Mouse (Mus musculus) heart, embryonic 15.5 days (tissue): ENCODE measurements at regions not wholly inside any gene's neighbourhood (a gene's known extent, or its start where the extent isn't known, plus 50 kb on each side); places are given as distances from the start of the nearest gene placed in this dataset.
"Not testable (repeated sequence)": the region's sequence is repeated elsewhere in the genome, so short reads cannot be mapped to it uniquely, and the experiment has no call there.

Experiments used
- ATAC-seq: fragments of 200-750 bp; cut with Nextera tagmentation; replicated peaks from 2 replicates; pipeline ENCODE4 v1.8.0; 2017; ENCODE audit warnings: low read depth, moderate TSS enrichment; ENCODE audit not compliant: insufficient number of reproducible peaks, insufficient read depth, low FRiP score
- H3K27ac ChIP-seq: fragments of 300-500 bp; sonication (generic); 2 replicates; pipeline ENCODE4 v1.5.1; 2015; ENCODE audit warnings: mild to moderate bottlenecking, inconsistent platforms
- H3K27me3 ChIP-seq: fragments of 300-500 bp; sonication (generic); 2 replicates; pipeline ENCODE4 v1.6.1; 2015; ENCODE audit warnings: inconsistent platforms
- H3K36me3 ChIP-seq: fragments of 300-500 bp; sonication (generic); 2 replicates; pipeline ENCODE4 v1.6.1; 2015; ENCODE audit warnings: mild to moderate bottlenecking, inconsistent platforms
- H3K4me1 ChIP-seq: fragments of 300-500 bp; sonication (generic); replicated peaks from 2 replicates; pipeline ENCODE4 v1.6.1; 2015; ENCODE audit warnings: inconsistent platforms
- H3K4me2 ChIP-seq: fragments of 300-500 bp; sonication (generic); 2 replicates; pipeline ENCODE4 v1.6.1; 2015; ENCODE audit warnings: inconsistent platforms, mild to moderate bottlenecking, moderate library complexity
- H3K4me3 ChIP-seq: fragments of 300-500 bp; sonication (generic); 2 replicates; pipeline ENCODE4 v1.5.1; 2015; ENCODE audit warnings: mild to moderate bottlenecking, inconsistent platforms
- H3K9ac ChIP-seq: fragments of 300-500 bp; sonication (generic); 2 replicates; pipeline ENCODE4 v1.6.1; 2015; ENCODE audit warnings: mild to moderate bottlenecking, inconsistent platforms
- H3K9me3 ChIP-seq: fragments of 300-500 bp; sonication (generic); replicated peaks from 2 replicates; pipeline ENCODE4 v1.6.1; 2016; ENCODE audit warnings: inconsistent platforms
- WGBS: fragments of 180-500 bp; shearing (Covaris S2); methylation state at CpG from one replicate; pipeline ENCODE4 v1.1.7; 2015; ENCODE audit warnings: mixed read lengths; 5-methylcytosine and 5-hydroxymethylcytosine counted together

GRCm38 (mm10) chr17:13472460-13473062 lies 118.2 kb downstream of the Tcp10c start:
- Histone ChIP-seq H3K9me3 (no peaks in the 10 kb centered on the region), H3K9ac (no peak overlapping the region), H3K4me3 (no peak overlapping the region), H3K27me3 (no peaks in the 10 kb centered on the region), H3K4me2 (no peak overlapping the region), H3K4me1 (peaks cover 22% of the 10 kb centered on the region), H3K27ac (no peak overlapping the region), H3K36me3 (no peaks in the 10 kb centered on the region)
- no peak for ATAC-seq
- 13% methylated on average over 7 of the region's 7 CpGs for WGBS

DNA sequence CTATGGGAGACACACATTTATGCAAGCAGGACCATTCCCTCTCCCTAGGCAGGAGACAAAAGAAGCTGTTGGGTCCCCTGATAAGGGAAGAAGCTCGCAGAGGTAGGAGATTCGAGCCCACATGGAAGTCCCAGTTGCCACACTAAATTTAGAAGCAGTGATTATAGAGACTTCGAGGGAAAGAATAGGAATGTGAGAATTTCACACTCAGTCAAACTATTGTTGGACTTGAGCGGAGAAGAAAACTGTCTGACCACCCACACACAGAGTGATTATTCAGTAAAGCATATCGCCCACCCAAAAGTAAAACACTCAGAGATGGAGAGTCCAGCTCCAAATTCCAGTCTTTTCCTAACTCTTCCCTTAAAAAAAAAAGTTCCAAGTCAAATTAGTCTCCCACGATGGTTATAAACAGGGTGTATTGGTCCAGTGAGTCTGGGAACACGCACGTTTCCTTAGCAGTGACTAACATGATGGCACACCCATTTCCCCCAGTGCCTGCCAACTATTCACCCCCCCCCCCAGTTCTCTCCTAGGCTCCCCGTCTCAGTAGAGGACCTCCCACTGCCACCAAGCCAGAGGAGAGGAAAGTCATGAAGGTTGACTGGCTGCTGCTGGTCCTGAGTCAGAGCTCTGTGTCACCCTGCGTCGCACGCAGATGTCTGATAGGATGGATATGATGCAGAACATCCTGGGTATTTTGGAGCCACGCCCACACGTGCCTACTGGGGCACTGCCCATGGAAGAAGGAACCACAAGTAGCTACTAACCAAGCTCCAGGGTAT lies 120.1 kb downstream of the Tcp10c start:
- Histone ChIP-seq H3K27ac (peak overlapping the region; percentile 27), H3K9me3 (no peaks in the 10 kb centered on the region), H3K27me3 (no peaks in the 10 kb centered on the region), H3K36me3 (no peaks in the 10 kb centered on the region), H3K4me1 (peaks cover 30% of the 10 kb centered on the region), H3K4me3 (no peak overlapping the region), H3K4me2 (no peak overlapping the region), H3K9ac (no peak overlapping the region)
- ATAC-seq: no peak
- 47% methylated on average over 14 of the region's 14 CpGs for WGBS

DNA sequence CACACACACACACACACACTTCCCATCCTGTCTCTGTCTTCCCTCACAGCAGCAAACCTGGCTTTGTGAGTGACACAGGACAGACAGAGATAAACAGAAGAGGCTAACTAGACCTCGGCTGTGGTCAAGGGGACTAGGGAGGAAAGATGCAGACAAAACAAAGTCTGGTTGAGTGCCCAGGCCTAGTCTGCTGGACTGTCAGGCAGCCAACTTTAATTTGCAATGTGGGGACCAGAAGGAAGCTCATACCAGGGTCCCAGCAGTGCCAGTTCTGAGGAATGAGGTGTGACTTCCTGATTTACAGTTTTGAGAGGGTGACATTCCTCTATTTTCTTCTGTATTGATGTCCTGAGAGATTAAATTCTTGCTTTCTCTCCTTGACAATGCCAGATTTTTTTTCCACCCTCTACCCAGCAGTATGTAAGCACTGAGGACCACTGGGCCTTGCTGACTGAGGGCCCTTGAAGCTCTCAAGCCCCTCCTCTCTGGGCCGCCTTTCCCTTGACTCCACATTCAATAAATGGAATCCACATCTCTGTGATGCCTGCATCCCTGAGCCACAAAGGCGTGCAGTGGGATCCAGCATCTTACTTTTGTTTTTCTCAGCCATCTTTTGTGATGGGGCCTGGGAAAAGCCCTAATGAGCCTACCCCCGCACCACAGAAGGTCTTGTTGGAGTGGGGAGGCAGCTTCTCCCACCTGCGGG lies 124.6 kb downstream of the Tcp10c start:
- H3K4me1 ChIP-seq: peaks cover 37% of the 10 kb centered on the region
- H3K27me3 ChIP-seq: no peaks in the 10 kb centered on the region
- H3K9ac ChIP-seq: no peak overlapping the region
- ATAC-seq: no peak
- no peak overlapping the region for H3K4me3 ChIP-seq
- no peak overlapping the region for H3K4me2 ChIP-seq
- 36% methylated on average over 5 of the region's 5 CpGs for WGBS
- H3K9me3 ChIP-seq: no peaks in the 10 kb centered on the region
- H3K36me3 ChIP-seq: no peaks in the 10 kb centered on the region
- peak overlapping the region; percentile 48 for H3K27ac ChIP-seq

- no peaks in the 10 kb centered on the region for H3K27me3 ChIP-seq
- H3K4me3 ChIP-seq: no peak overlapping the region
- H3K36me3 ChIP-seq: no peaks in the 10 kb centered on the region
- H3K27ac ChIP-seq: peak overlapping the region; percentile 48
- 39% methylated on average over 12 of the region's 12 CpGs for WGBS
- H3K9me3 ChIP-seq: no peaks in the 10 kb centered on the region
- peaks cover 31% of the 10 kb centered on the region for H3K4me1 ChIP-seq
- no peak overlapping the region for H3K9ac ChIP-seq
- no peak for ATAC-seq
- H3K4me2 ChIP-seq: no peak overlapping the region
Observed at GRCm38 (mm10) chr17:13479572-13480063, 125.2 kb downstream of the Tcp10c start.

DNA sequence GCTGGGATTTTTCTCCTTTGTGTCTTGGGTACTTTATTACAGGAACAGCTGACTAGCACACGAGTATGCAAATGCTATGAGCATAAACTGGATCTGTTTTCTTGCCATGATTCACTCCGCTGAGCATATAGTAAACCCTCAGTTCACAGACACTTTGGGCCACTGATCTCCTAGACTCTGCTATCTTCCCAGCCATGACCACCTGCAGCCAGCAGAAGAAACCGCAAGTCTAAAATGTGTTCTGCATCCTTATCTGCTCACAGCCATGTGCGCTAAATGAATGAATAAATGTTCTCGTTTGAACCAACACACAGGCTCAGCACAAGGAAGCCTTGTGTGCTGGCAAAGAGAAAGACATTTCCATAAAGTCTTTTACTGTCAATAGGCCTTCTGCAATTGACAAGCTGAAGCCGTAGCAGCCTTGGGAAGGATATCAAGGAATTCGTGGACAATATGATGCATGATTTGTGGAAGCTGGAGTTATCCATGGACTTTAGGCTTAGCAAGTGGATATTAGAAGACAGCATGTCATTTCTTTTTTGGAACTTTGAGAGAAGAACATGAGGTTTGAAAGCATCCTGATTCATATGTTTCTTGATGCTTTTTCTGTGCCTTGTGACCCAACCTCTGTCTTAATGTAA lies 127.2 kb downstream of the Tcp10c start:
- H3K27ac ChIP-seq: no peak overlapping the region
- no peak overlapping the region for H3K4me3 ChIP-seq
- H3K36me3 ChIP-seq: no peaks in the 10 kb centered on the region
- H3K4me1 ChIP-seq: peaks cover 26% of the 10 kb centered on the region
- no peak overlapping the region for H3K4me2 ChIP-seq
- WGBS: 70% methylated on average over 7 of the region's 7 CpGs
- H3K9me3 ChIP-seq: no peaks in the 10 kb centered on the region
- no peaks in the 10 kb centered on the region for H3K27me3 ChIP-seq
- no peak overlapping the region for H3K9ac ChIP-seq
- ATAC-seq: no peak

DNA sequence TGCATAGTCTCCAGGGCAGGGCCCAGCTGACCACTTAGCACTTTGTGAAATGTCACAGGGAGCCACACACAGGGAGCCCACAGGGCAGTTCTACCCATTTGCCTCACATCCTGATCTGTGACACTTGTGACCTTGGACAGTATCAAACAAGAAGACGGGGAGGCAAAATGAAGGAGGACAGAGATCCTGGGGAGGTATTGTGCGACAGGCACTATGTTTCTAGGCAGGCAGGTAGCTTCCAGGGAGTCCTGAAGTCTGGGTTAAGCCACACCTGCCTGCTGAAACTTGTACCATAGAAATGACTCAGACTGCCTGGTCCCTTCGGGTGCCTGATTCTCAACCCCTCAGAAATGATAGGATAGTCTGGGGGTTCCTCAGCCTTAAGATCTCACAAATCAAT lies 127.8 kb downstream of the Tcp10c start:
- Histone ChIP-seq H3K4me2 (no peak overlapping the region), H3K4me3 (no peak overlapping the region), H3K27me3 (no peaks in the 10 kb centered on the region), H3K27ac (no peak overlapping the region), H3K36me3 (no peaks in the 10 kb centered on the region), H3K4me1 (peaks cover 26% of the 10 kb centered on the region), H3K9ac (no peak overlapping the region), H3K9me3 (no peaks in the 10 kb centered on the region)
- no peak for ATAC-seq
- WGBS: 75% methylated on average over 3 of the region's 3 CpGs

DNA sequence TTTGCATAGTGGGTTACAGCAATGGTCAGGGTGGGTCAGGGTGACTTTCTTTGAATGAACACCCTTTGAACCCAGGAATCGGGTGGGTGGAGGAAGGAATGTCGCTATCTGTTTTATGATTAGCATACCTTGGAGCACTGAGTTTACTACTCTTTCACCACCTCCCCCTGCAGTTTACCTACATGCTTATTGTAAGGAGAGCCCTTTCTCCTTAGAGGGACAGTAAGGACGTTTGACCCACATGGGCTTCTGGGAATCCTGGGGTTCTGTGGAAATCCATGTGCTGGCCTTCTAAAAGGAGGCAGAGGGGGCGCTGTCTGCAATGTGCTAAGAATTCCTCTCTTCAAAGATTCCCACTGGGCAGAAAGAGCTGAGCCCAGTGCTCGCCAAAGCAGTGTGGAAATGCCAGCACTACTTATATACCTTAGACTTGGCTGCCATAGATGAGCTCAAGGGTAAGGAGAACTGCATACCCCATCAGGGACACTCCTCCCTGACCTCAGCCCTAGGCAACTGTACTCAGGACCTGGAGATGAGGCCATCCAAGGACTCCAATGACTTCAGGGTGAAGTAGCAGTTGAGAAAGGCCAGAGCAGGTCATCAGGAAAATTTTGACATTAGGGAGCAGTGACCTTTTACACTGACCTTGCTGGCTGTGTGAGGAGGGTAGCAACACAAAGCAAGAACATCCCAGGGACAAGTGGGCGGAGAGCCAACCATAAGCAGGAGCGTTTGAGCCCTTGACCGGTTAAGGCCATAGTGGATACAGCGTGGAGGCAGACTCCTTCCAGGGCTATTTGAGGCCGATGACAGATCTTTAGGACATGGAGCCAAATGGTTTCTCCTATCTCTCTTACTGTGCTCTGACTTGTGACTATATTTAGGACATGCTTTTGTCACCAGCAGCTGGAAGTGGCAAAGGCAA lies 133.2 kb downstream of the Tcp10c start:
- Histone ChIP-seq H3K36me3 (no peaks in the 10 kb centered on the region), H3K9me3 (no peaks in the 10 kb centered on the region), H3K4me3 (no peak overlapping the region), H3K4me2 (no peak overlapping the region), H3K27me3 (no peaks in the 10 kb centered on the region), H3K9ac (no peak overlapping the region), H3K4me1 (peaks cover 30% of the 10 kb centered on the region), H3K27ac (peak overlapping the region; percentile 90)
- ATAC-seq: peak; percentile 96
- 44% methylated on average over 10 of the region's 10 CpGs for WGBS

- Histone ChIP-seq H3K27ac (peak overlapping the region; percentile 90), H3K27me3 (no peaks in the 10 kb centered on the region), H3K4me3 (no peak overlapping the region), H3K9ac (no peak overlapping the region), H3K36me3 (no peaks in the 10 kb centered on the region), H3K4me1 (peaks cover 32% of the 10 kb centered on the region), H3K9me3 (no peaks in the 10 kb centered on the region), H3K4me2 (no peak overlapping the region)
- 44% methylated on average over 9 of the region's 9 CpGs for WGBS
- ATAC-seq: no peak
Observed at GRCm38 (mm10) chr17:13488608-13489324, 134.4 kb downstream of the Tcp10c start.

GRCm38 (mm10) chr17:13492239-13492638 lies 137.9 kb downstream of the Tcp10c start:
- ATAC-seq, H3K27me3 ChIP-seq, H3K4me3 ChIP-seq, H3K36me3 ChIP-seq, H3K9me3 ChIP-seq, H3K4me2 ChIP-seq, H3K9ac ChIP-seq, H3K27ac ChIP-seq: not testable (repeated sequence)
- peaks cover 32% of the 10 kb centered on the region for H3K4me1 ChIP-seq
- 94% methylated on average over 1 of the region's 1 CpGs for WGBS

DNA sequence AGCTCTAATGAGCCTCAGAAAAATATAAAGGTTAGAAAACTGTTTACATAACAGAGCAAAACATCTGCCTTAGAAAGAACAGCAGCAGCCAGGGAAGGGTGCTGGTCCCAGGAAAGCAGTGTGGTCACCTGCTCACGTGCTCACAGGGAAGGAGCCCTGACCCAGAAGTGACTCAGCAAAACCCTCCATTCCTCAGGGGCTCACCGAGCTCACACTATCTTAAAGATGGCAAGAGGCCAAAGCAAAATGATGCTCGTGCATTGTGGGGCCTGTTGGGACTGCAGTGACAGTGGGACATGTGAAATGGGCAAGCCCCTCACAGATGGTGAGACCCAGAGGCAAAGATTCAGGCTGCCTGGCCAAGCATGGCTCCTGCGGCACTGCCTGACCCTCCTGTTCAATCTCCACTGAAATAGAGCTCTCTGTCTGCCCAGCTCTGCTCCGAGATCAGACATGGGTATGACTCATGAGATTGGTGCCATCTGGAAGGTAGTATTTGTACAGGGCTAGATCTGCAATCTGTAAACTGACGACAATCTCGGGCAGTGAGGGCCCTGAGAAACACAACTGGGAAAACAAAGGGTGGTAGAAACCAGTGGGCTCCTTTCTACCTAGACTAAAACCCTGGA lies 138.4 kb downstream of the Tcp10c start:
- not testable (repeated sequence) for H3K36me3 ChIP-seq, H3K4me3 ChIP-seq, H3K9ac ChIP-seq, H3K4me2 ChIP-seq, ATAC-seq, H3K27me3 ChIP-seq, H3K27ac ChIP-seq, H3K9me3 ChIP-seq
- H3K4me1 ChIP-seq: peaks cover 26% of the 10 kb centered on the region
- 31% methylated on average over 4 of the region's 7 CpGs for WGBS
